ENCODE assay signal across 11 mouse cellular contexts in genomic region chr10:39518859-39519258, GRCm38 (mm10).
DNase-seq lines count a peak whose midpoint lies in the region; ATAC-seq and TF ChIP-seq lines count a peak whose summit lies in the region.
"Had no signal": no experiment of that assay in that cellular context is flagged by ENCODE, and none has a peak within 500 bp of the region (broad histone marks: within the 10 kb centered on the region; RNA-seq: fewer than 3 reads in every experiment).

No protein-coding gene starts in this region.

- peaks cover 57% of the 10 kb centered on the region for H3K4me1 ChIP-seq in heart, embryonic 12.5 days (replicated peaks)
- peaks cover 17% of the 10 kb centered on the region; the same call in 1 of the 2 replicates for H3K4me1 ChIP-seq in midbrain, embryonic 14.5 days (ENCODE audit: control insufficient read depth, insufficient read depth, low read length)
- H3K4me1 ChIP-seq in midbrain, embryonic 10.5 days, result peaks cover 46% of the 10 kb centered on the region
- peaks cover 55% of the 10 kb centered on the region for H3K4me1 ChIP-seq in hindbrain, embryonic 12.5 days
- H3K4me1 ChIP-seq in olfactory bulb, adult 2 months (ENCODE audit: control insufficient read depth, insufficient read depth, low read length), result peaks cover 43% of the 10 kb centered on the region

- peaks cover 3% of the 10 kb centered on the region; the same call in 1 of the 2 replicates for H3K9me3 ChIP-seq in heart, embryonic 12.5 days (replicated peaks)
- no peaks in the 10 kb centered on the region for H3K9me3 ChIP-seq in midbrain, embryonic 14.5 days (ENCODE audit: control insufficient read depth, low read length)
- H3K9me3 ChIP-seq in midbrain, embryonic 10.5 days (replicated peaks), result no peaks in the 10 kb centered on the region
- no peaks in the 10 kb centered on the region for H3K9me3 ChIP-seq in hindbrain, embryonic 12.5 days (replicated peaks)

- no peak for DNase-seq in heart, postnatal 36 days
- no peak for DNase-seq in midbrain, embryonic 14.5 days
- DNase-seq in midbrain, embryonic 10.5 days (ENCODE audit: low spot score), result no peak
- DNase-seq in spleen, postnatal 14 days (ENCODE audit: low spot score in 2 of 2), result no peak
- DNase-seq: cerebellum, adult 8-10 months; gastrocnemius, postnatal 14 days; kidney, adult 11 months; thymus, postnatal 14 days had no signal

- 36% methylated on average over 3 of the region's 3 CpGs for WGBS in heart, embryonic 12.5 days
- 76% methylated on average over 3 of the region's 3 CpGs for WGBS in midbrain, embryonic 14.5 days
- 80% methylated on average over 3 of the region's 3 CpGs for WGBS in midbrain, embryonic 10.5 days
- 83% methylated on average over 3 of the region's 3 CpGs for WGBS in hindbrain, embryonic 12.5 days
- 65% methylated on average over 3 of the region's 3 CpGs for whole genome bisulfite sequencing in olfactory bulb, adult 2 months

- no peak overlapping the region for H3K4me2 ChIP-seq in heart, embryonic 12.5 days
- no peak overlapping the region for H3K4me2 ChIP-seq in midbrain, embryonic 14.5 days (ENCODE audit: low read length)
- H3K4me2 ChIP-seq in hindbrain, embryonic 12.5 days (replicated peaks), result no peak overlapping the region

- intact Hi-C loops in heart, postnatal 36 days (cut with DNase I), result no loop called here

- ATAC-seq in heart, embryonic 12.5 days (ENCODE audit: insufficient number of reproducible peaks, low FRiP score), result peak; percentile 43; the same call in 1 of the 2 replicates
- no peak for ATAC-seq in midbrain, embryonic 14.5 days (ENCODE audit: low FRiP score, low TSS enrichment)
- no peak for ATAC-seq in hindbrain, embryonic 12.5 days (ENCODE audit: low FRiP score)

- H3K36me3 ChIP-seq in heart, embryonic 12.5 days, result peaks cover 33% of the 10 kb centered on the region
- H3K36me3 ChIP-seq in midbrain, embryonic 14.5 days (ENCODE audit: control insufficient read depth, insufficient read depth, low read length), result peaks cover 27% of the 10 kb centered on the region
- peaks cover 31% of the 10 kb centered on the region for H3K36me3 ChIP-seq in midbrain, embryonic 10.5 days
- peaks cover 32% of the 10 kb centered on the region for H3K36me3 ChIP-seq in hindbrain, embryonic 12.5 days

- no peak for TF ChIP-seq POLR2A in olfactory bulb, adult 2 months (IDR thresholded peaks at IDR 0.05; ENCODE audit: insufficient read depth, low read depth, low read length)

- no peak for TF ChIP-seq CTCF in olfactory bulb, adult 2 months (IDR thresholded peaks at IDR 0.05; ENCODE audit: insufficient read depth, low read depth, low read length)

- 0 out of 2 replicates have a peak overlapping the region, but pooled peaks have one; percentile 47 for H3K27ac ChIP-seq in heart, embryonic 12.5 days (ENCODE audit: poor library complexity, severe bottlenecking)
- peak overlapping the region; percentile 57; the same call in 1 of the 2 replicates for H3K27ac ChIP-seq in midbrain, embryonic 14.5 days (replicated peaks; ENCODE audit: low read depth, low read length)
- no peak overlapping the region for H3K27ac ChIP-seq in midbrain, embryonic 10.5 days (replicated peaks)
- H3K27ac ChIP-seq in hindbrain, embryonic 12.5 days, result peak overlapping the region; percentile 64; the same call in 1 of the 2 replicates
- H3K27ac ChIP-seq in olfactory bulb, adult 2 months (ENCODE audit: insufficient read depth, low read depth, low read length), result peak overlapping the region; percentile 32

- no peak overlapping the region for H3K4me3 ChIP-seq in heart, embryonic 12.5 days
- H3K4me3 ChIP-seq in midbrain, embryonic 14.5 days (replicated peaks; ENCODE audit: low read depth, low read length), result no peak overlapping the region
- H3K4me3 ChIP-seq in midbrain, embryonic 10.5 days, result no peak overlapping the region
- H3K4me3 ChIP-seq in hindbrain, embryonic 12.5 days, result no peak overlapping the region
- no peak overlapping the region for H3K4me3 ChIP-seq in olfactory bulb, adult 2 months (ENCODE audit: insufficient read depth, low read depth, low read length)

- H3K9ac ChIP-seq in heart, embryonic 12.5 days, result no peak overlapping the region
- H3K9ac ChIP-seq in midbrain, embryonic 14.5 days (replicated peaks; ENCODE audit: low read length), result no peak overlapping the region
- H3K9ac ChIP-seq in hindbrain, embryonic 12.5 days, result no peak overlapping the region

- no peaks in the 10 kb centered on the region for H3K27me3 ChIP-seq in heart, embryonic 12.5 days (replicated peaks)
- no peaks in the 10 kb centered on the region for H3K27me3 ChIP-seq in midbrain, embryonic 14.5 days (ENCODE audit: control insufficient read depth, insufficient read depth, low read length)
- no peaks in the 10 kb centered on the region for H3K27me3 ChIP-seq in midbrain, embryonic 10.5 days (ENCODE audit: low read depth, poor library complexity, severe bottlenecking)
- no peaks in the 10 kb centered on the region for H3K27me3 ChIP-seq in hindbrain, embryonic 12.5 days
